Mouse (Mus musculus): ENCODE data around the gene Stat3. TPM values are rescaled to one million over a fixed set of nuclear protein-coding genes. Genes with fewer than 3 reads are reported as not detected.
A peak's percentile ranks its signal among the peaks of the same experiment; 100 is the strongest.

The Stat3 gene
- polyA plus RNA-seq, 1 experiment from 2014 or later: 50.6 TPM

DNA sequence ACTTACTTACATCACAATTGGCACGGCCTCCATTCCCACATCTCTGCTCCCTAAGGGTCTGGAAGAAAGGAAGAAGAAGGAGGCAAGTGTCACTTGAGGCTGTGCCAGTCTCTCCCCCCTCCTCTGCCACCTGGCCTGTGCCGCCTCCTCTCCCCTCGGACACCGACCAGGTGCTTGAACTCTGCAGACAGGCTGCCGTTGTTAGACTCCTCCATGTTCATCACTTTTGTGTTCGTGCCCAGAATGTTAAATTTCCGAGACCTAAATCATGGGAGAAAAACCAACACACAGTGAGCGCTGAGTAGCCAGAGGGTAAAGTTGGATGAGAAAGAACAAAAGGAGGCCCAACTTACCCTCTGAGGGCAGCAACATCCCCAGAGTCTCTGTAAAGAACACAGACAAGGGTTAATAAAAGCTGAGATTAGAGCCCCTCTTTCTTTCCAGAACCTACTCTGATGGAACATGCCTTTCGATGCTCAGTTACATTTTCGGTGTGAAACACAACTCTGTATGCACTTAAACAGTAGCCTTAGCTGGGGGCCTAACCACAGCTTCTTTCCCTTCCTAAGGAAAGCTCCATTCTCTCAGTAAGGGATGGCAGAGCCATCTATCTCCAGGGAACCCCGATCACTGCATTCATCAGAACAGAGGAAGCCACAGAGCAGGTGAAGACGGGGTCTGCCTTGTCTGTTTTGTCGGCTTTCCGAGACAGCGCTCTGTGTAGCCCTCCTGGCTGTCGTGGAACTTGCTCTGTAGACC lies 40.7 kb downstream of the Stat3 start:
- H3K9me3 ChIP-seq (replicated peaks): no peaks in the 10 kb centered on the region
- WGBS: 83% methylated on average over 16 of the region's 16 CpGs
- no peak overlapping the region for H3K4me3 ChIP-seq
- peaks cover 59% of the 10 kb centered on the region for H3K36me3 ChIP-seq
- no peaks in the 10 kb centered on the region for H3K27me3 ChIP-seq
- peaks cover 6% of the 10 kb centered on the region for H3K4me1 ChIP-seq (replicated peaks)
- ATAC-seq (replicated peaks; ENCODE audit: insufficient number of reproducible peaks, insufficient read depth, low FRiP score, low read depth): no peak
- H3K27ac ChIP-seq: no peak overlapping the region
- H3K9ac ChIP-seq: no peak overlapping the region
- H3K4me2 ChIP-seq: no peak overlapping the region

DNA sequence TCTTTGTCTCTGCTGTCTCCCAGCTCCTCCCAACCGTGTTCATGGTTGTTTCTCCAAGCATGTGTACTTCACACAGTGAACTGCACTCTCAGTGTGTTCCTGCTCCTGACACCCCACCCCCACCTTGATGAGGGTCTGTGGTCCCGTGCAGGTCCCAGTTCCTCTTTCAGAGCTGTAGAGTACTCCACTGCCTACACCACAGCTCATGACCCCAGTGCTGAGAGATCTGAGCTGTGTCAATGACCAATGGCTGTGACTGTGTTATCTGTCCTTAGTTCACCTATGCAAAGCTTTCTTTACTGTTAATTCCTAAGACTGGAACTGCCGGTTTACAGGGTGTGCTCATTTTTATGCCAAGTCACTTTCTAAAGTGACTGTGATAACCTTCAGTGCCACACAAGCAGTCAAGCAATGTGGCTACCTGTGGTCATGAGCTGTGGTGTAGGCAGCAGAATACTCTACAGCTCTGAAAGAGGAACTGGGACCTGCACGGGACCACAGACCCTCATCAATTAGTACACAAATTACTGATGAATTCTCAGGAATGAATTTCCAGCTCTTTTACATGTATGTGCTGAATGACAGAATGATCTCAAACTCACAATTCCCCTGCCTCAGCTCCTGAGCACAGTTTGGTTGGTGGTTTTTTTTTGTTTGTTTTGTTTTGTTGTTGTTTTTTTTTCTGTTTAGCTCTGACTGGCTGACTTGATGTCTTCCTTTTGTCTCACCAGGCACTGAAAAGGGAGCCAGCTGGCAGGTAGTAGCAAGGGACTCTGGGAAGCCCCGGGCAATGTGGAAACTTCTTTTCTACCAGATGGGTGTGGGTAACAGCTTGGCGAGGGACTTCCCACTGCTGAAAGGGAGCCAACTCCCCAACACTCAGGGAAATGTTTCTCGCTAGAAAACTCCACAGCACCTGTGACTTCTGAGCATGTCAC lies 41.8 kb downstream of the Stat3 start:
- peaks cover 12% of the 10 kb centered on the region for H3K4me1 ChIP-seq (replicated peaks)
- no peak overlapping the region for H3K9ac ChIP-seq
- H3K4me2 ChIP-seq: no peak overlapping the region
- peaks cover 55% of the 10 kb centered on the region for H3K36me3 ChIP-seq
- H3K27me3 ChIP-seq: no peaks in the 10 kb centered on the region
- H3K27ac ChIP-seq: no peak overlapping the region
- no peaks in the 10 kb centered on the region for H3K9me3 ChIP-seq (replicated peaks)
- H3K4me3 ChIP-seq: no peak overlapping the region
- 77% methylated on average over 7 of the region's 7 CpGs for WGBS
- no peak for ATAC-seq (replicated peaks; ENCODE audit: insufficient number of reproducible peaks, insufficient read depth, low FRiP score, low read depth)

DNA sequence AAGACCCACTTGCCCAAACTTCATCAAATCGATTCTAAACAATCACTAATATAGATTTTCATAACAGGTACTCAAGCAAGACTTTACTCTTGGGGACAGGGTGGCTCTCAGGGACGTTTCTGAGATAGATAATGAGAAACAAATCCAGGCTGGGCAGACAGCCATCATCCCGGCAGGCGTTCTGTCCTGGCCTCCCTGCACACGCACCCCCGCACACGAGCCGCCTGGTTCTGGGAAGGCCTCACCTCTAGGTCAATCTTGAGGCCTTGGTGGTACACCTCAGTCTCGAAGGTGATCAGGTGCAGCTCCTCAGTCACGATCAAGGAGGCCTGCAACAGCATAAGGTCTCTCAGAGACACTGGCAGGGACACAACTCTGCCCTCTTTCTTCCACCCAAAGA lies 43.3 kb downstream of the Stat3 start:
- Histone ChIP-seq H3K4me1 (replicated peaks) (peaks cover 26% of the 10 kb centered on the region), H3K4me3 (no peak overlapping the region), H3K27ac (no peak overlapping the region), H3K36me3 (peaks cover 46% of the 10 kb centered on the region), H3K4me2 (no peak overlapping the region), H3K9me3 (replicated peaks) (no peaks in the 10 kb centered on the region), H3K9ac (no peak overlapping the region), H3K27me3 (no peaks in the 10 kb centered on the region)
- WGBS: 71% methylated on average over 10 of the region's 10 CpGs
- ATAC-seq (replicated peaks; ENCODE audit: insufficient number of reproducible peaks, insufficient read depth, low FRiP score, low read depth): no peak

DNA sequence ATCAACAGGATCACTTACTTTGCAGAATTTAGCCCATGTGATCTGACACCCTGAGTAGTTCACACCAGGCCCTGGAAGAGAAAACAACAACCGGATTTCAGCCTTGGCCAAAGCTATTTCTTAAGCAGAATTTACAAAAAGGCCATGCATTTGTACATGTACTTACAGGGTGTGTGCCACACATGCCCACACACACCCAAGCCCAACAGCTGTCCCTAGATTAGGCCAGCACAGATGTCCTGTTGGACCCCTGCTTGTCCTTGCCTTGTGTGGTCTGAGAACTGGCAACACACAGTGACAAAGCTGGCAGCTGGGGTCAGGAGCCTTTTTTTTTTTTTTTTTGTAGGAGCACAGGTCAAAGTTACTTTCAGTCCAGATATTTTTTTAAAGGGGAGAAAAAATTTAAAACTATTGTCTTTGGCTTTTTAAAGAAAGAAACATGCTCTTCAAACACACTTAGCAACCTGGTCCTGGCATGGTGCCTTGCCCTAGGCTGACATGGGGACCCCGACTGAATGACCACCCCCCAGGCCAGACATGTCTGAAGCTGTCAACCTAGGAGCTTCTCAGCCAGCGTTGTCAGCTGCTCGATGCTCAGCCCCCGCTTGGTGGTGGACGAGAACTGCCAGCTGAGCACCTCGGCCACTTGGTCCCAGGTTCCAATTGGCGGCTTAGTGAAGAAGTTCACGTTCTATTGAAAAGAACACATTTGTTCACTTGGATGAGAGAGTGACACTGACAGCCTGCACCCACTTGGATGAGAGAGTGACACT lies 45.0 kb downstream of the Stat3 start:
- Histone ChIP-seq H3K36me3 (peaks cover 41% of the 10 kb centered on the region), H3K27ac (no peak overlapping the region), H3K9ac (no peak overlapping the region), H3K9me3 (replicated peaks) (no peaks in the 10 kb centered on the region), H3K4me3 (no peak overlapping the region), H3K4me2 (peak overlapping the region; percentile 31; the same call in 1 of the 2 replicates), H3K4me1 (replicated peaks) (peaks cover 29% of the 10 kb centered on the region), H3K27me3 (no peaks in the 10 kb centered on the region)
- WGBS: 74% methylated on average over 9 of the region's 9 CpGs
- no peak for ATAC-seq (replicated peaks; ENCODE audit: insufficient number of reproducible peaks, insufficient read depth, low FRiP score, low read depth)

DNA sequence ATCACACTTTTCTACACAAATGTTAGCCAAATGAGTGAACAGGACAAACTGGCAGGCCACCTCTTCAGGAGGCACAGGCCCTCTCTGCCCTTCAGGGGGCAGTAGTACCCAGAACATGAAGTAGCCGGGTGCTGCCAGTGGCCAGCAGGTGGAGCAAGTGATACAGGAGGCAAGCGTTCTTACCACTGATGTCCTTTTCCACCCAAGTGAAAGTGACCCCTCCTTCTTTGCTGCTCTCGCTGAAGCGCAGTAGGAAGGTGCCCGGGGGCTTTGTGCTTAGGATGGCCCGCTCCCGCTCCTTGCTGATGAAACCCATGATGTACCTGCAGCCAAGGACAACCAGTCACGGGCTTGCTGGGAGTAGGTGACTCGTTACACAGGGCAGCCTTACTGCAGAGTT lies 45.9 kb downstream of the Stat3 start:
- H3K4me1 ChIP-seq (replicated peaks): peaks cover 29% of the 10 kb centered on the region
- peaks cover 41% of the 10 kb centered on the region; the same call in 1 of the 2 replicates for H3K36me3 ChIP-seq
- H3K9ac ChIP-seq: no peak overlapping the region
- ATAC-seq (replicated peaks; ENCODE audit: insufficient number of reproducible peaks, insufficient read depth, low FRiP score, low read depth): peak; percentile 60; the same call in 1 of the 2 replicates
- no peak overlapping the region for H3K4me3 ChIP-seq
- H3K4me2 ChIP-seq: peak overlapping the region; percentile 31; the same call in 1 of the 2 replicates
- no peaks in the 10 kb centered on the region for H3K9me3 ChIP-seq (replicated peaks)
- WGBS: 15% methylated on average over 9 of the region's 9 CpGs
- H3K27ac ChIP-seq: no peak overlapping the region
- no peaks in the 10 kb centered on the region for H3K27me3 ChIP-seq

DNA sequence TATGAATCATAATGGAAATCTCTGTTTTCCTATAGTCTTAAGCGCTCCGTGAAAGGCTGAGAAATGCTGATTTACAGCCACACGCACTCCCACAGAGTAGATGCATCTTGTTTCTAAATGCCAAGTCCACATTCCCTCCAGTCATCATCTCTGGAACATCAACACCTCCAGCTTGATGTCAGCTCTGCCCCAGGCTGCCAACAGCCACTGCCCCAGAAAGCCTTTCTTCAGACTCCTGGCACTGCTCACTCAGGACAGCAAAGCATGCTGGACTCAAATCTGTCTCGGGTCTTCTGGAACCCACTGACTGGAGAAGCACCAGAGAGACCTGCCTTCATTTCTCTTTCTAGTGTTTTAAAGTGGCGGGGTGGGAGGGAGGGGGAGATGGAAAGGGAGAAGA lies 46.9 kb downstream of the Stat3 start:
- no peak overlapping the region for H3K9ac ChIP-seq
- no peak overlapping the region for H3K4me3 ChIP-seq
- WGBS: 58% methylated on average over 5 of the region's 5 CpGs
- H3K36me3 ChIP-seq: peaks cover 45% of the 10 kb centered on the region
- no peaks in the 10 kb centered on the region for H3K9me3 ChIP-seq (replicated peaks)
- ATAC-seq (replicated peaks; ENCODE audit: insufficient number of reproducible peaks, insufficient read depth, low FRiP score, low read depth): no peak; the same call in 1 of the 2 replicates
- peak overlapping the region; percentile 77 for H3K27ac ChIP-seq
- no peaks in the 10 kb centered on the region for H3K27me3 ChIP-seq
- H3K4me1 ChIP-seq (replicated peaks): peaks cover 32% of the 10 kb centered on the region
- no peak overlapping the region for H3K4me2 ChIP-seq

DNA sequence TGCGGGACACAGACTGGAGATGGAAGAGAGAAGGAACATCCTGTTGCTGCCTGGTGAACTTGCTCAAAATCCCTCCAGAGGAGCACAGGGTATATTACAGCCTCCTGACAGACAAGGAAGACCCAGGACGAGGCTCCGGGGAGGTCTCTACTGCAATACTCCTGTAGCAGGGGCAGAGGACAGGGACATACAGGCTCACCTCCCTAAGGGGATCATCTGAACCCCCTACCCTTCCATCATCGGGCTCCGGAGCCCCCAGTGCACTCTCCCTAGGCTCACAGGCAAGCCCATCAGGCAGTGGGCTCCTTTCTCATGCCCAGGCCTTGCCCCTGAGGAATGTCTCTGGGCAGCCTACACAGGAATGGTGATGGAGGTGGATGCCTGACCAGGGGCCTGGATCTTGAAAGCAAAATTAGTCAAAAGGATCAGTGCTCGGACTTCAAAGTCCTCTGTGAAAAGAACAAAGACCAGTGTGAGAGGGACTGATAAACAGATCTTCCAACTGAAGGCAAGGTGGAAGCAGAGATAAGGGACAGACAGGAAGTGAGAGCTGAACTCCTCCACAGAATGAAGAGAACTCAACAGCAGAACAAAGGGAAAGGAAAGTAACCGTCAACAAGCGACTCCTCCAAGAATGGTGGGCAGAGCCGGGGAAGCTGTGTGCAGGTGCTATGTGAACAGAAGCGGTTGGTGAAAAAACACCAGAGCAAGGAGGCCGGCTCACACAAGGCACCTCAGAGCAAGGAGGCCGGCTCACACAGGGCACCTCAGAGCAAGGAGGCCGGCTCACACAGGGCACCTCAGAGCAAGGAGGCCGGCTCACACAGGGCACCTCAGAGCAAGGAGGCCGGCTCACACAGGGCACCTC lies 47.9 kb downstream of the Stat3 start:
- Histone ChIP-seq H3K36me3 (peaks cover 45% of the 10 kb centered on the region), H3K27ac (peak overlapping the region; percentile 77), H3K9me3 (replicated peaks) (no peaks in the 10 kb centered on the region), H3K9ac (no peak overlapping the region), H3K4me1 (replicated peaks) (peaks cover 35% of the 10 kb centered on the region), H3K4me2 (no peak overlapping the region), H3K27me3 (no peaks in the 10 kb centered on the region), H3K4me3 (no peak overlapping the region)
- ATAC-seq (replicated peaks; ENCODE audit: insufficient number of reproducible peaks, insufficient read depth, low FRiP score, low read depth): 0 out of 2 replicates have a peak, but pooled peaks have one; percentile 16
- 52% methylated on average over 15 of the region's 15 CpGs for WGBS

DNA sequence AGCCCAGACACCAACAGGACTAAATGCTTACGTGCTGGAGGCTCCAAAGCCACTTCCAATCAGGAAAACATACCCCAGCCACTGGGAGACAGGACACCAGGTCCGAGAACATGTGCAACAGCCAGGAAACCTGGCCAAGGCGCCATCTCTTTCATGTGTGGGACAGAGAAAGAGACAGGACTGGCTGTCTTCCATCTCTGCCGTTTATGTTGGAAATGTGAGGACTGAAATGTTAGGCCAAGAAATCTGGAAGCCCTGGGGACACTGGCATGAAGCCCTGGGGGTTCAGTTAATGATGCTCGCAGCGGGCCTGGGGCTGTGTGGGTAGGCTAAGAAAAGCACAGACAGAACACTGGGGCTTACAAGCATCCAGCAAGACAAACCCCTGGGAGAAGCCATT lies 48.9 kb downstream of the Stat3 start:
- no peak overlapping the region for H3K4me2 ChIP-seq
- peaks cover 39% of the 10 kb centered on the region for H3K4me1 ChIP-seq (replicated peaks)

DNA sequence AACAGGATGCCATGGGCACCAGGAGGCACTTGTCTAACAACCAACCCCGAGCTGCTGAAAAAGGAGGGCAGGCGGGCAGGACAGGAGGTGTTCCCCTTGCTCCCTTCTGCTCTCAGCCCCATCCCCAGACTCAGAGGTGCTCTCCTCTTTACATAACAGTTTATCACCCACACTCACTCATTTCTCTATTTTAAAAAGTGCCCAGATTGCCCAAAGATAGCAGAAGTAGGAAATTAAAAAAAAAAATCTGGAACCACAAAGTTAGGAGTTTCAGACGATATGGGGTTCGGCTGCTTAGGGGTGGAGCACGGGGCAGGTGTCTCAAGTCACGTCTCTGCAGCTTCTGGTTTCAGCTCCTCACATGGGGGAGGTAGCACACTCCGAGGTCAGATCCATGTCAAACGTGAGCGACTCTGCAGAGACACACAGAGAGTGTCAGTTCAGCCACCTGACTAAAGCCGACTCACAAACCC lies 51.0 kb downstream of the Stat3 start:
- ATAC-seq (replicated peaks; ENCODE audit: insufficient number of reproducible peaks, insufficient read depth, low FRiP score, low read depth): no peak
- Histone ChIP-seq H3K9ac (no peak overlapping the region), H3K27me3 (no peaks in the 10 kb centered on the region), H3K9me3 (replicated peaks) (no peaks in the 10 kb centered on the region), H3K4me1 (replicated peaks) (peaks cover 32% of the 10 kb centered on the region), H3K27ac (0 out of 2 replicates have a peak overlapping the region, but pooled peaks have one; percentile 9), H3K36me3 (peaks cover 50% of the 10 kb centered on the region), H3K4me3 (no peak overlapping the region), H3K4me2 (no peak overlapping the region)
- WGBS: 63% methylated on average over 10 of the region's 10 CpGs

More for the DNA sequence above, 48.9 kb downstream of the Stat3 start:
- no peak overlapping the region for H3K9ac ChIP-seq
- H3K4me3 ChIP-seq: no peak overlapping the region
- WGBS: 72% methylated on average over 6 of the region's 6 CpGs
- ATAC-seq (replicated peaks; ENCODE audit: insufficient number of reproducible peaks, insufficient read depth, low FRiP score, low read depth): no peak
- H3K27ac ChIP-seq: peak overlapping the region; percentile 77; the same call in 1 of the 2 replicates
- no peaks in the 10 kb centered on the region for H3K9me3 ChIP-seq (replicated peaks)
- H3K36me3 ChIP-seq: peaks cover 47% of the 10 kb centered on the region
- H3K27me3 ChIP-seq: no peaks in the 10 kb centered on the region

DNA sequence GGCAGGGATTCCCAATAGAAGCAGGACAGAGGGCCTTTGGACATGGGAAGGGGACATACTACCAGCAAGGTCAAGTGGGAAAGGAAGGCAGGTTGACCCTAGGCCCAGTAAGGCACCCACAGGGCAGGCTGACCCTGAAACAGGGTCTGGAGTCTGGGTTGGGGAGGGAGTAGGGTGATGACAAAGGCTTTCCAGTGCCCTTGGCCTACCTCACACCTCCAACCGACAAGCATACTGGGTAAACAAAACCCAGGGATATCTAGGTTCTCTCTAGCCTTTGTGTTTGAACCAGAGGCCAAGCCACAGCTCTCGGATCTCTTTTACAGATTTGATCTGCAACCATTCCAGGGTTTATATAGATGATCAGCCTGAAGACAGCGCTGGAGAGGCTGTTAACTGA lies 51.6 kb downstream of the Stat3 start:
- 57% methylated on average over 3 of the region's 3 CpGs for WGBS
- H3K9me3 ChIP-seq (replicated peaks): no peaks in the 10 kb centered on the region
- H3K4me1 ChIP-seq (replicated peaks): peaks cover 27% of the 10 kb centered on the region
- no peak for ATAC-seq (replicated peaks; ENCODE audit: insufficient number of reproducible peaks, insufficient read depth, low FRiP score, low read depth)
- no peak overlapping the region for H3K4me2 ChIP-seq
- H3K9ac ChIP-seq: no peak overlapping the region
- H3K27me3 ChIP-seq: no peaks in the 10 kb centered on the region
- H3K36me3 ChIP-seq: peaks cover 46% of the 10 kb centered on the region
- H3K4me3 ChIP-seq: no peak overlapping the region
- no peak overlapping the region for H3K27ac ChIP-seq
